Mouse (Mus musculus) hindbrain, embryonic 14.5 days (tissue): Measurements from ENCODE around the gene Arhgef19. TPM values are rescaled to one million over a fixed set of nuclear protein-coding genes. Genes with fewer than 3 reads are reported as not detected.
A peak's percentile ranks its signal among the peaks of the same experiment; 100 is the strongest.

Source experiments
- ATAC-seq: fragments of 200-750 bp; cut with Nextera tagmentation; 2 replicates; pipeline ENCODE4 v1.8.0; 2017; ENCODE audit warnings: moderate number of reproducible peaks, mild to moderate bottlenecking, moderate TSS enrichment, moderate library complexity; ENCODE audit not compliant: low FRiP score
- DNase-seq: peaks from one replicate; pipeline ENCODE4 v3.0.0-alpha.2; 2015; ENCODE audit warnings: low spot score
- H3K27ac ChIP-seq: fragments of 300-500 bp; sonication (generic); 2 replicates; pipeline ENCODE4 v1.5.1; 2014; ENCODE audit warnings: mild to moderate bottlenecking, moderate library complexity
- H3K27me3 ChIP-seq: fragments of 300-500 bp; sonication (generic); 2 replicates; pipeline ENCODE4 v1.6.1; 2014; ENCODE audit warnings: mild to moderate bottlenecking, low read length, mixed read lengths; ENCODE audit not compliant: control insufficient read depth, insufficient read depth
- H3K36me3 ChIP-seq: fragments of 300-500 bp; sonication (generic); replicated peaks from 2 replicates; pipeline ENCODE4 v1.6.1; 2014; ENCODE audit not compliant: control insufficient read depth, insufficient read depth
- H3K4me1 ChIP-seq: fragments of 300-500 bp; sonication (generic); replicated peaks from 2 replicates; pipeline ENCODE4 v1.6.1; 2014; ENCODE audit warnings: antibody characterized with exemption, low read length, mixed read lengths; ENCODE audit not compliant: control insufficient read depth, insufficient read depth
- H3K4me2 ChIP-seq: fragments of 300-500 bp; sonication (generic); replicated peaks from 2 replicates; pipeline ENCODE4 v1.6.1; 2014; ENCODE audit warnings: mild to moderate bottlenecking, moderate library complexity
- H3K4me3 ChIP-seq: fragments of 300-500 bp; sonication (generic); replicated peaks from 2 replicates; pipeline ENCODE4 v1.5.1; 2014; ENCODE audit warnings: mild to moderate bottlenecking, low read length
- H3K9ac ChIP-seq: fragments of 300-500 bp; sonication (generic); 2 replicates; pipeline ENCODE4 v1.6.1; 2014
- H3K9me3 ChIP-seq: fragments of 300-500 bp; sonication (generic); 2 replicates; pipeline ENCODE4 v1.6.1; 2016; ENCODE audit warnings: low read length; ENCODE audit not compliant: control insufficient read depth
- WGBS: fragments of 180-500 bp; shearing (Covaris S2); extraction: QIAGEN DNeasy Blood & Tissue Kit; methylation state at CpG from one replicate; pipeline ENCODE4 v1.1.7; 2014; 5-methylcytosine and 5-hydroxymethylcytosine counted together
- polyA plus RNA-seq: library from polyadenylated mRNA; unstranded; fragments of >200 nt; fragmentation: Nextera tagmentation; extraction: Ambion mirVana; gene quantifications from 2 replicates; pipeline ENCODE4 v1.2.1, GENCODE M21; 2014

Arhgef19 gene
- polyA plus RNA-seq, 1 experiment from 2014 or later = 0.78 TPM

- no peak overlapping the region for H3K9ac ChIP-seq
- no peak overlapping the region for H3K4me3 ChIP-seq
- no peaks in the 10 kb centered on the region for H3K9me3 ChIP-seq
- ATAC-seq = no peak
- no peak overlapping the region for H3K4me2 ChIP-seq
- no peaks in the 10 kb centered on the region for H3K4me1 ChIP-seq
- DNase-seq = no peak
- H3K27ac ChIP-seq = no peak overlapping the region
- 89% methylated on average over 7 of the region's 7 CpGs for WGBS
- H3K27me3 ChIP-seq = no peaks in the 10 kb centered on the region
- no peaks in the 10 kb centered on the region for H3K36me3 ChIP-seq
Observed at GRCm38 (mm10) chr4:141228687-141229086, 10.6 kb upstream of the Arhgef19 start.

GRCm38 (mm10) chr4:141233196-141233595 is 6.1 kb upstream of the Arhgef19 start:
- H3K4me3 ChIP-seq = no peak overlapping the region
- peaks cover 12% of the 10 kb centered on the region for H3K27me3 ChIP-seq
- no peaks in the 10 kb centered on the region for H3K9me3 ChIP-seq
- ATAC-seq (no peak), DNase-seq (no peak)
- H3K27ac ChIP-seq = no peak overlapping the region
- WGBS = 92% methylated on average over 4 of the region's 4 CpGs
- H3K36me3 ChIP-seq = no peaks in the 10 kb centered on the region
- H3K4me1 ChIP-seq = no peaks in the 10 kb centered on the region
- H3K4me2 ChIP-seq = no peak overlapping the region
- H3K9ac ChIP-seq = no peak overlapping the region

GRCm38 (mm10) chr4:141235537-141236111 is 3.7 kb upstream of the Arhgef19 start:
- H3K27ac ChIP-seq = no peak overlapping the region
- no peak overlapping the region for H3K9ac ChIP-seq
- H3K4me3 ChIP-seq = no peak overlapping the region
- 78% methylated on average over 6 of the region's 6 CpGs for WGBS
- peaks cover 33% of the 10 kb centered on the region for H3K27me3 ChIP-seq
- no peak overlapping the region for H3K4me2 ChIP-seq
- DNase-seq (no peak), ATAC-seq (no peak)
- peaks cover 14% of the 10 kb centered on the region for H3K4me1 ChIP-seq
- no peaks in the 10 kb centered on the region for H3K9me3 ChIP-seq
- H3K36me3 ChIP-seq = no peaks in the 10 kb centered on the region

GRCm38 (mm10) chr4:141236856-141237255 is 2.4 kb upstream of the Arhgef19 start:
- 78% methylated on average over 3 of the region's 3 CpGs for WGBS
- no peak for ATAC-seq
- H3K27me3 ChIP-seq = peaks cover 46% of the 10 kb centered on the region
- H3K9me3 ChIP-seq = no peaks in the 10 kb centered on the region
- H3K4me1 ChIP-seq = peaks cover 14% of the 10 kb centered on the region
- no peak overlapping the region for H3K4me2 ChIP-seq
- no peak overlapping the region for H3K27ac ChIP-seq
- no peak overlapping the region for H3K9ac ChIP-seq
- no peaks in the 10 kb centered on the region for H3K36me3 ChIP-seq
- DNase-seq = no peak
- H3K4me3 ChIP-seq = no peak overlapping the region

GRCm38 (mm10) chr4:141238492-141239387 is 559 bp upstream of the Arhgef19 start:
- Histone ChIP-seq H3K9me3 (no peaks in the 10 kb centered on the region), H3K36me3 (no peaks in the 10 kb centered on the region), H3K27me3 (peaks cover 59% of the 10 kb centered on the region), H3K4me1 (peaks cover 28% of the 10 kb centered on the region), H3K4me3 (peak overlapping the region; percentile 31), H3K27ac (no peak overlapping the region), H3K4me2 (peak overlapping the region; percentile 61), H3K9ac (peak overlapping the region; percentile 41; the same call in 1 of the 2 replicates)
- WGBS = 5% methylated on average over 20 of the region's 20 CpGs
- no peak for DNase-seq
- ATAC-seq = no peak

- H3K4me2 ChIP-seq = 0 out of 2 replicates have a peak overlapping the region, but pooled peaks have one; percentile 7
- H3K4me1 ChIP-seq = peaks cover 36% of the 10 kb centered on the region
- no peaks in the 10 kb centered on the region for H3K9me3 ChIP-seq
- H3K27me3 ChIP-seq = peaks cover 66% of the 10 kb centered on the region
- ATAC-seq (no peak), DNase-seq (no peak)
- 1% methylated on average over 14 of the region's 14 CpGs for WGBS
- no peaks in the 10 kb centered on the region for H3K36me3 ChIP-seq
- H3K4me3 ChIP-seq = no peak overlapping the region
- no peak overlapping the region for H3K27ac ChIP-seq
- H3K9ac ChIP-seq = no peak overlapping the region
Observed at GRCm38 (mm10) chr4:141240617-141241016, 1.3 kb downstream of the Arhgef19 start.

GRCm38 (mm10) chr4:141241861-141242260 is 2.6 kb downstream of the Arhgef19 start:
- peaks cover 44% of the 10 kb centered on the region for H3K4me1 ChIP-seq

GRCm38 (mm10) chr4:141242651-141243241 is 3.4 kb downstream of the Arhgef19 start:
- H3K27ac ChIP-seq = no peak overlapping the region
- H3K9me3 ChIP-seq = no peaks in the 10 kb centered on the region
- 4% methylated on average over 11 of the region's 11 CpGs for WGBS
- H3K27me3 ChIP-seq = peaks cover 77% of the 10 kb centered on the region
- peaks cover 46% of the 10 kb centered on the region for H3K4me1 ChIP-seq
- H3K4me3 ChIP-seq = no peak overlapping the region
- no peak for DNase-seq
- no peak overlapping the region for H3K9ac ChIP-seq
- no peak overlapping the region; the same call in 1 of the 2 replicates for H3K4me2 ChIP-seq
- no peaks in the 10 kb centered on the region for H3K36me3 ChIP-seq
- ATAC-seq = no peak; the same call in 1 of the 2 replicates

More at GRCm38 (mm10) chr4:141241861-141242260, 2.6 kb downstream of the Arhgef19 start:
- Histone ChIP-seq H3K27me3 (peaks cover 77% of the 10 kb centered on the region), H3K9me3 (no peaks in the 10 kb centered on the region), H3K36me3 (no peaks in the 10 kb centered on the region), H3K27ac (no peak overlapping the region), H3K4me2 (no peak overlapping the region), H3K9ac (no peak overlapping the region), H3K4me3 (no peak overlapping the region)
- WGBS = 33% methylated on average over 15 of the region's 15 CpGs
- DNase-seq (no peak), ATAC-seq (no peak)

- H3K9ac ChIP-seq = no peak overlapping the region
- no peaks in the 10 kb centered on the region for H3K36me3 ChIP-seq
- H3K4me1 ChIP-seq = peaks cover 46% of the 10 kb centered on the region
- H3K4me2 ChIP-seq = no peak overlapping the region
- no peak overlapping the region for H3K4me3 ChIP-seq
- peaks cover 78% of the 10 kb centered on the region for H3K27me3 ChIP-seq
- 73% methylated on average over 5 of the region's 5 CpGs for WGBS
- H3K9me3 ChIP-seq = no peaks in the 10 kb centered on the region
- no peak overlapping the region for H3K27ac ChIP-seq
- DNase-seq (no peak), ATAC-seq (no peak)
Observed at GRCm38 (mm10) chr4:141243636-141244035, 4.3 kb downstream of the Arhgef19 start.
